ENCODE assay signal across 9 mouse cellular contexts in the genomic region with DNA sequence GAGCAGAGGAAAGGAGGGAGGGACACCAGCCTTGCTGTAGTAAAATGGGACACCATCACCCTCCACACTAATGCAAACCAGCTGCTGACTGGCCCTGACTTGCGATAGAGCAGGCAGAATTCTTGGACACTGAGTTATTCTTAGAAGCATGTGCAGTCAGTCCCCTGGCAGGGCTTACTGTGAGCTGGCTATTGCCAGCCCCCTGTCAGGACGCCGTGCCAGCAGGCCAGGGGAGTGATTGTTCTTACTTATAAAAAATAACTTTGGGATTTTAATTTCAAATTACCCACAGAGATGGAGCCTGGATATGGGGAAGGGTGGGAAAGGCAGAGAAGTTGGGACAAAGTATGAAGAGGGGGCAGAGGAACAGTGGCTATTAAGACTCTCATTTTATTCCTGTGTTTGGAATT.
A peak's percentile ranks its signal among the peaks of the same experiment; 100 is the strongest.
DNase-seq lines count a peak whose midpoint lies in the region; ATAC-seq and TF ChIP-seq lines count a peak whose summit lies in the region.
"Had no signal": no experiment of that assay in that cellular context is flagged by ENCODE, and none has a peak within 500 bp of the region (broad histone marks: within the 10 kb centered on the region; RNA-seq: fewer than 3 reads in every experiment).

No protein-coding gene starts in this region.

- H3K4me3 ChIP-seq in embryonic facial prominence, embryonic 15.5 days (replicated peaks), result no peak overlapping the region
- H3K4me3 ChIP-seq in heart, embryonic 15.5 days, result no peak overlapping the region
- H3K4me3 ChIP-seq in left cerebral cortex, adult 2 months, result no peak overlapping the region

- H3K4me1 ChIP-seq in embryonic facial prominence, embryonic 15.5 days, result peaks cover 6% of the 10 kb centered on the region; the same call in 1 of the 2 replicates
- H3K4me1 ChIP-seq in heart, embryonic 15.5 days (replicated peaks), result peaks cover 43% of the 10 kb centered on the region

- intact Hi-C loops in left cerebral cortex, postnatal 4 days (cut with DNase I), result no loop called here
- intact Hi-C loops in left cerebral cortex, adult 2 months (cut with DNase I), result no loop called here

- H3K9me3 ChIP-seq in embryonic facial prominence, embryonic 15.5 days (replicated peaks), result no peaks in the 10 kb centered on the region
- no peaks in the 10 kb centered on the region for H3K9me3 ChIP-seq in heart, embryonic 15.5 days (replicated peaks)

- no peak for TF ChIP-seq CTCF in left cerebral cortex, adult 2 months (IDR thresholded peaks at IDR 0.05)

- 22% methylated on average over 3 of the region's 3 CpGs for WGBS in embryonic facial prominence, embryonic 15.5 days
- 11% methylated on average over 3 of the region's 3 CpGs for WGBS in heart, embryonic 15.5 days

- ATAC-seq in embryonic facial prominence, embryonic 15.5 days (ENCODE audit: insufficient number of reproducible peaks, low FRiP score, low TSS enrichment, low read depth), result peak; percentile 83
- ATAC-seq in heart, embryonic 15.5 days (replicated peaks; ENCODE audit: insufficient number of reproducible peaks, insufficient read depth, low FRiP score, low read depth), result peak; percentile 93
- ATAC-seq in activated CD4-positive, CD25-positive, alpha-beta regulatory T cell, adult 4 months, result no peak
- ATAC-seq: midbrain, embryonic 16.5 days had no signal

- no peak overlapping the region for H3K9ac ChIP-seq in embryonic facial prominence, embryonic 15.5 days
- no peak overlapping the region for H3K9ac ChIP-seq in heart, embryonic 15.5 days

- DNase-seq in left cerebral cortex, postnatal 4 days, result peak; percentile 57
- no peak for DNase-seq in left cerebral cortex, adult 18-20 months (ENCODE audit: low spot score in 2 of 2)
- DNase-seq in lung, postnatal 36 days, result peak; percentile 59
- no peak for DNase-seq in left cerebral cortex, adult 2 months (ENCODE audit: extremely low spot score in 1 of 2, low spot score in 2 of 2)
- no peak for DNase-seq in adrenal gland, adult 8-10 months

- no peaks in the 10 kb centered on the region for H3K36me3 ChIP-seq in embryonic facial prominence, embryonic 15.5 days
- H3K36me3 ChIP-seq in heart, embryonic 15.5 days, result no peaks in the 10 kb centered on the region

- no peak overlapping the region for H3K27ac ChIP-seq in embryonic facial prominence, embryonic 15.5 days (replicated peaks)
- peak overlapping the region; percentile 88 for H3K27ac ChIP-seq in heart, embryonic 15.5 days
- H3K27ac ChIP-seq in left cerebral cortex, adult 2 months, result no peak overlapping the region

- no peak overlapping the region for H3K4me2 ChIP-seq in embryonic facial prominence, embryonic 15.5 days (replicated peaks)
- peak overlapping the region; percentile 4 for H3K4me2 ChIP-seq in heart, embryonic 15.5 days

- H3K27me3 ChIP-seq in embryonic facial prominence, embryonic 15.5 days, result no peaks in the 10 kb centered on the region
- no peaks in the 10 kb centered on the region for H3K27me3 ChIP-seq in heart, embryonic 15.5 days

Comparison
In these comparisons a context has a peak if more than half of its experiments do, and no peak if none do; other contexts are left out.
1. DNase-seq: peak in left cerebral cortex, postnatal 4 days (single experiment) and lung, postnatal 36 days (single experiment); none in left cerebral cortex, adult 18-20 months (0 of 2), left cerebral cortex, adult 2 months (0 of 2) and adrenal gland, adult 8-10 months (single experiment).